Mouse (Mus musculus): ENCODE measurements around the gene Galnt7. TPM values are rescaled to one million over a fixed set of nuclear protein-coding genes. Genes with fewer than 3 reads are reported as not detected.
"Not testable (repeated sequence)": the region's sequence is repeated elsewhere in the genome, so short reads cannot be mapped to it uniquely, and the experiment has no call there.

The Galnt7 gene
- total RNA-seq, 2 experiments from 2014 or later: 13.5 to 13.6 TPM

DNA sequence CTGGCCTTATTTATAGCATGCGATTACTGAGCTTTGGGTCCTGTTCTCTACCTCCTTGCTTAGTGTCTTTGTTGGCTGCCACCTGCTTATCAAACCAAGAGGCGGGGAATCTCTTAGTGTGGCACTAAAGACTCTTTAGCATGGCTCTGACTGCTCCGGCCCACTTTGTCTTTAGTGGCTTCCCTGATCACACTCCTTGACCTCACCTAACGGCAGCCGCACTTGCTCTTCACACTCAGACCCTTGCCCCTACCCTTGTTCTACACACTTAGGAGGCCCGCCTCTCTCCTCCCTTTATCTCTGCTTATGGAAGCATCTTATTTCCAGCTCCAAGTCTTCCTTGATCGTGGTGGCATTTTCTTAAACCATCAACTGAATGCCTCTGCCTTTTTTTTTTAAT lies 114.2 kb downstream of the Galnt7 start:
- DNase-seq: no peak

DNA sequence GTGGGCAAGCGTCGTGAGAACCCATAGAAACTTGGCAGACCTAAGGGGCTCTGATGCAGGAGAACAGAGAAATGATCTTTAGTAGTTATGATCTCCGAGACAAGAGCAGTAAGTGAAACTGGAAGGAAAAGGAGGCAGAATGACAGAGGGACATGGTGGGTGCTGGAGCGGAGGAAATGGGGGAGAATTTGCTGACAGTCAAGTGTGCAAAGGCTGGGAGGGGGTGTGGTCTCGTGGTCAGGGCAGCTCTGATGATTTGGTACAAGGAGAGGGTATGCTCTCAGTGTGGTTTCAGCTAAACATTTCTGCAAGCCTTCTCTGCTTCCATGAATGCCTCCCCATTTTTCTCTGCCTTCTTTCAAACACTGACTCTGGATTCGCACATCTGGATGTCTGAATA lies 116.7 kb downstream of the Galnt7 start:
- DNase-seq: no peak

DNA sequence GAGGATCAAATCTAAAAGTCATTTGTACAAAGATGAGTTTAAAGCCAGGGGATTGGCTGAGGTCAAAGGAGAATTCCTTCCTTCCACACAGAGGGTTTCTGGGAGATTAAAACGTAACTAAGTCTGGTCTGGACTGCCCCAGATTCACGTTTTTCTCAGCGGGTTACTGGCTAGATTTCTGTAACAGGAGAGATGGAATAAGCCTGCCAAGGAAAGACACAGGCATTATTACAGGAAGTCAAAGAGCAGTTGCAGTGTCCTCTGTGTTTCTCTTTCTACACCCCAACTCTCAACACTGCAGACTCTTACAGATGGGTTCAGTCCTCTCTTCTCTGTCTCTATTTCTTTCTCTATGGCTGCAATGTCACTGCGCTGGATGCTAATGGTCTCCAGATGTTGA lies 118.3 kb downstream of the Galnt7 start:
- DNase-seq: no peak

DNA sequence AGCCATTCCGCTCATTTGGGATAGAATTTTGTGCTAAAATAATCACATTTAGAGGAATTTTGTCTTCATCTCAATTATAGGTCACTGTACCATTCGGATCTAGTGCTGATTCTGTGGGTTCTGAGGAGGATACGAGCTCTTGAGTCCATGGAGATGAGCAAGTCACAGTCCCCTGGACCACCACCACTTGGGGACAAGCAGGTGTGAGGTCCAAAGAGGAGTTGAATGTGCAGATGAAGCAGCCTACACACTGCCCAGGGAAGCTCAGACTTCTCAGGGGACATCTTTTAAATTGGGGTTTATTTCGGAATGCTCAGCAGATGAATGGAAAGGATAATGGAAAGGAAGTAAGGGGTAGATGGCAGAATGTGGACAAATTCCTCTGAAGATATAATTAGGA lies 119.7 kb downstream of the Galnt7 start:
- no peak for DNase-seq

DNA sequence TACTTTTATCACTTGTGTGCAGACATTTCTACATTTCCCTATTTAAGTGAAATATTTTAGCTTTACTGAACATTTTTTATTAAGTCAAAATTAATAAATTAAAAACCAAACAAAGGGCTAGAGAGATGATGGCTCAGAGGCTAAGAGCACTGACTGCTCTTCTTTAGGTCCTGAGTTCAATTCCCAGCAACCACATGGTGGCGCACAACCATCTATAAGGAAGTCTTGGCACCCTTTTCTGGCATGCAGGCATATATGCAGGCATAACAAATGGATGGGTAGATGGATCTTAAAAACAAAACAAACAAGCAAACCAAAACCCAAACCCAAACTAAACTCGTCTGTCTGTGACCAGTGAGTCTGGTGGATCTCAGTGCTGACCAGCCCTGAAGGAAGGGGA lies 120.6 kb downstream of the Galnt7 start:
- DNase-seq: no peak

DNA sequence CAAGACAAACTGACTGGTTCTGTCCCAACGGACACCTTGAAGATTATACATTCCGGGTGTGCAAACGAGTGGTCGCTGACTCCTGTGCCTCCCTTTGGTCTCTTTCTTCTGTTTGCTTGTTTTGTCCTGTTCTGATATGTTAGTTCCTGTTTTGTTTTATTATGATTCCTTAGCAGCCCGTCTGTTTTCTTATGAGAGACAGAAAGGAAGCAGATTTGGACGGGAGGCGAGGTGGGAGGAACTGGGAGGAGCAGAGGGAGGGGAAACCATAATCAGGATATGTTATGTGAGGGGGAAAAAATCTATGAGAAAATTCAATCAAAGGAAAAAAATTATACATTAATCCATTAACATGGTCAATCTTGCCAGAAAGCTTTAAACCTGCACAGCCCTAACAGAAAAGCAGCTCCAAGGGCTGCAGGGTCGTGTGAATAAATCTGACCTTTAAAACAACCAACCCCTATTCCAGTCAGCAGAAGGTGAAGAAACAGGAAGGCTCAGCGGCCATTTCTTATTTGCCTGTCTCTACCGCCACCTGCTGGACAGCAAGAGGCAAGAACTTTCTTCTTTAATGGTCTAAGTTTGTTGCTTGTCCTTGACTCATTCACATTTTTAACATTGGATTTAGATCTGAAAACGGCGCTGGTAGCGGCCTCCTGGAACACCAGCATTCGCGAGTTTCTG lies 122.0 kb downstream of the Galnt7 start:
- DNase-seq: peak; percentile 85 to 88

DNA sequence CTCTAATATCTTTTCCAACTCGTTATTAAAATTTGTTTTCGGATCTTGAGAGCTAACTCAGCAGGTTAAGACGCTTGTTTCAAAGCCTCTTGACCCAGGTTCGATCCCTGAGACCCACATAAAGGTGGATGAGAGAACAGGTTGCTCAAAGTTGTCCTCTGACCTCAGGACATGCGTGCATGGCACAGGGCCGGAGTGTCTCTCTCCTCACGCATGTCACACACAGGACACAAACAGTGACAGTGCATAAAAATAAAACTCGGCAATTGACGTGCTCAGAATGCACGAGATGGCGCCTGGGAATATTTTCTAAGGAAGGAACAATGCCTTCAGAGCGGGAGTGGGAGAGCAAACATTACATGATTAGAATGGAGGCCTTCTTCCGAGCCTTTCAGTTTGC lies 122.6 kb downstream of the Galnt7 start:
- DNase-seq: no peak

DNA sequence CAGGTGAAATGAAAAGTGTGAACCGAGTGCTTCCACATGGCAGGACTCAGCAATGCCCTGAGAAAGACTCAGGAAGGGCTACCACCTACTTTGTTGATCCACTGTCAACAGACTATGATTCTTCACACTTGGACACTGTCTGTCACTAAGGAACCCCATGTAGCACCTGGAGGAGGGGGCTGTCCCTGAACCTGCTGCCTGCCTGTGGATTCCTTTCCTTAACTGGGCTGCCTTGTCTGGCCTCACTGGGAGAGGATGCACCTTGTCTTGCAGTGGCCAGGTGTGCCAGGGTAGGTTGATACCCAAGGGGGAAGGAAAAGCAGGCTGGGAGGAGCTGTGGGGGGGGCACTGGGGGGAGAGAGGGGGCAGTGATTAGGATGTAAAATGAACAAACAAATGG lies 124.8 kb downstream of the Galnt7 start:
- no peak for DNase-seq

DNA sequence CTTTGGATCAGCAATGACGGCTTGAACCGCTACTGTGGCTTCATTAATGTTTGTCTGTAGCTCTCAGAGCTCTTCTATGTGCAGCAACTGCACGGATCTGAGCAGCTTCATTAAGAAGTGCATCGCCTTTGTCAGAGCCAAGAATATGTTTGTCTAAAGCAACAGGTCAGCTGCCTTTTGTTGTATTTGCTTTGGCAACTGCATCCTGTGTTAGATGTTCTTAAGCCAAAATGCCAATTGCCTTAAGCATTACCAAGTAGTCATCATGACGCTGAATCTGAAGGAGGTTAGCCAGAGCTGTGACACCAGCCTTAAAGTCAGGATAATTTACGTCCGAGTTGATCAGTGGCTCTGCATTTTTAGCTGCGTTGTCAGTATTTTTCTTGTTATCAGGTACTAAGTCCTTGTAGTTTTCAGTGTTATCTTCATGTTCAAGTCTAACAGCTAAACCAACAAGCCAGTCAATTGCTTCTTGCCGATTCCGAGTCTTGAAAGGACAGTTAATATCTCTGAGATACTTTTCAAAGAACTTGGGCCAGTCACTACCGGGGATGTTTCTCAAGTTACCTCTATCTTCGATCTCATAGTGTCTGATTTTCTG lies 132.5 kb downstream of the Galnt7 start:
- no peak for DNase-seq

DNA sequence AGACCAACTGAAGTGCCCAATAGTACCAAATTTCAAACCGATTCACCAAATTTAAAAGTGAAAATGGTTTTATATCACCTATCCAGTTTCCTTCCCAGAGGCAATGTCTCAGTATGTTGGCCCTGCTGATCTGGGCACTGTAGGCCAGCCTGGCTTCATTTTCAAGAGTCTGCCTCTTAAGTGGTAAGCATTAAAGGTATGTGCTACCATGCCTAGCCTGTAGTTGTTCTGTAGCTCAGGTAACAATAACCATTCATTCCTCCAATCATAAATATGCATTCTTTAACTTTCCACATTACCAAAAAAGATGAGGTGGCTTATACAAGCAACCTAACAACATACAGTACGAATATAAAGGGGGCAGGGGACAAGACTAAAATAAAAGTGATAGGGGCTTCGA lies 135.1 kb downstream of the Galnt7 start:
- DNase-seq: no peak

DNA sequence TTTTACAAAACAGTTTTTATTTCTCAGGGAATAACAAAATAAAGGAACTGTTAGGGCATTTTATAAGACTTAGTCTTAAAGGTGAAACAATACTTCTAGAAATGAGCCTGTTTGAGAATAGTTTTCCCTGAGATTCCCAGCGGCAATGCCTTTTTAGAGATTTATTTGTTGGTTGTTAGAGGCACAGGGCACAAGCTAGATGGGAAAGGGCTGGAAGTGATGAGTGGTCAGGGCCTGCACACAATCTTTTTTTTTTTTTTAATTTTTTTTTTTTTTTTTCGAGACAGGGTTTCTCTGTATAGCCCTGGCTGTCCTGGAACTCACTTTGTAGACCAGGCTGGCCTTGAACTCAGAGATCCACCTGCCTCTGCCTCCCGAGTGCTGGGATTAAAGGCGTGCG lies 136.1 kb downstream of the Galnt7 start:
- not testable (repeated sequence) for DNase-seq

DNA sequence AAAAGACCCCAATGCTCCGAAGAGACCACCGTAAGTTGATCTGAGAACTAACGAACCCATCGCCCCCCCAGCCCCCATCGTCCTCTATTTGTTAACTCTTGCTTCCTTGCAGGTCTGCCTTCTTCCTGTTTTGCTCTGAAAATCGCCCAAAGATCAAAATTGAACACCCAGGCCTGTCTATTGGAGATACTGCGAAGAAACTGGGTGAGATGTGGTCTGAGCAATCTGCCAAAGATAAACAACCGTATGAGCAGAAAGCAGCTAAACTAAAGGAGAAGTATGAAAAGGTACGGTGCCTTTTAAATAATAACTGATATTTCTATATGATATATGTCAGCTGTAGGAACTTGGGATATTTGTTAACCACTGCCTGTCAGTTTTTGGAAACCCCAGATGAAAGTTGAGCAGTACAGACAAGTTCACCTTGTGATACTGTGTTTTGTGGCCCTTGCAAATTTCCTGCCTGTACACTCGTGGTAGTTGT lies 139.6 kb downstream of the Galnt7 start:
- not testable (repeated sequence) for DNase-seq

DNA sequence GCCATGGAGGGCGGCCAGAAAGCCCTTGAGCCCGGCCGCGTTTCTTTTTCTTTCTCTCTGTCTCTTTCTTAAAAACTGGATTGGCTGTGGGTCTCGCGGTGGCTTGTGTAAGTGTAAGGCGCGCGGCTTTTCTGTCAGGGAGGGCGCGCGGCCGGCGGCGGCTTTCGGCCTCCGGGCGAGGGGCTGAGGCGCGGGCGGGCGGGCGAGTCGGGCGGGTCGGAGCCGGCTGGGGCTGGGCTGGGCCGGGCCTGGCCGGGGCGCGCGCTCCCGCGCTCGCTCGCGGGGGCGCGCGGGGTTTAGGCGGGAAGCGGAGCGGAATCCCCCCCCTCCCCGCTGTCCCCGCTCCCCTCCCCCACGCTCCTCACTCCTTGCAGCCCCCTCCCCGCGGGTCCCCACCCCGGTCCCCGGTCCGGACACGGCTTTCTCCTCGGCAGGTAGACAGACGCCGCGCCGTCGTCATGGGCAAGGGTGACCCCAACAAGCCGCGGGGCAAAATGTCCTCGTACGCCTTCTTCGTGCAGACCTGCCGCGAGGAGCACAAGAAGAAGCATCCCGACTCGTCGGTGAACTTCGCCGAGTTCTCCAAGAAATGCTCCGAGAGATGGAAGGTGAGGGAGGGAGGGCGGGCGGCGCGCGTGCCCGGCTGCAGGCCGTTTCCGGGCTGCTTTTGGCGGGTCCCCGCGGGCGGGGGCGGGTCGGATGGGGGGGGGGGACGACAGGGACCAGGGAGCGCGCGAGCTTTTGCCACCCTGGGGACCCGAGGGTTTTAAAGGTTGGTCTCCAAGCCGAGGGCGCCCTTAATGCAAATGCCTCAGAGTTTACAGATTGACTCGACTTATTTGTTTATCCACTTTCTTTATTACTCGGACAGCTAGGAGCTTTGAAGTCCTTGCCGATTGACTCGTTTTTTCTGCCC lies 140.4 kb downstream of the Galnt7 start:
- DNase-seq: peak; percentile 43 to 68

DNA sequence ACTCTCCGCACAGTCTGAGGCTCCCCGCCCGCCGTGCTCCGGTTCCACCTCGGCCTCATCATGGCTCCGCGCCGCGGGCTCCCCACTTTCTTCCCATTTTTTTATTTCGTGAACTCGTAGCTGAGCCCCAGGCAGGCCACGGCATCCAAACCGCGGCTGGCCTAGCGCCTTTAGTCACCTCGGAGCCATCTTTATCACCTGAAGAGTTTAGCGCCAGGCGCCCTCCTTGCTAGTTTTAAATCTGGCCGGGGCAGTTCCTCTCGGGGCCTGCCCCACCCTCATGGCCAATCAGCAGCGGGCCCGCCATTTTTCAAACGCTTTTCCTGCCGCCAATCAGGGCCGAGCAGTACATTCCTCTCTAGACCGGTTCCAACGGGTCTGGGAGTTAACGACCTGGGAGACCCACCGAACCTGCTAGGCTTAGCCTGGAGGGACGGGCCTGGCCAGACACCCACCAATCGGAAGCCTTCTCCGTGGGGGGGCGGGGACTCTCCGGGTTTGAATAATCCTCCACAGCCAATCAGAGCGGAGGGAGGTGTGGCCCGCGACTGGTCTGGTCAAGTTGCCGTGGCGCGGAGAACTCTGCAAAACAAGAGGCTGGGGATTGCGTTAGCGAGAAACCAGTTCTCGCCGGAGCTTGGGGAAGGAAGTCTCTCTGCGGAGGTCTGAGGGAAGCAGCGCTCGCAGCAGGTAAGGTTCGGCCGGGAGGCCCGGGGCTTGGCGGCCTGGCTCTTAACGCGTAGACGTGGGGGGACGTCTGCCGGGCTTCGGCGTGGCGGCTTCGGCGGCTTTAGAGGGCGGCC lies 141.3 kb downstream of the Galnt7 start, which contains the start of gene Hmgb2:
Gene Hmgb2 (plus strand): TSS at position 592 of the 803 bp plus-strand sequence.
- peak; percentile 100 for DNase-seq

DNA sequence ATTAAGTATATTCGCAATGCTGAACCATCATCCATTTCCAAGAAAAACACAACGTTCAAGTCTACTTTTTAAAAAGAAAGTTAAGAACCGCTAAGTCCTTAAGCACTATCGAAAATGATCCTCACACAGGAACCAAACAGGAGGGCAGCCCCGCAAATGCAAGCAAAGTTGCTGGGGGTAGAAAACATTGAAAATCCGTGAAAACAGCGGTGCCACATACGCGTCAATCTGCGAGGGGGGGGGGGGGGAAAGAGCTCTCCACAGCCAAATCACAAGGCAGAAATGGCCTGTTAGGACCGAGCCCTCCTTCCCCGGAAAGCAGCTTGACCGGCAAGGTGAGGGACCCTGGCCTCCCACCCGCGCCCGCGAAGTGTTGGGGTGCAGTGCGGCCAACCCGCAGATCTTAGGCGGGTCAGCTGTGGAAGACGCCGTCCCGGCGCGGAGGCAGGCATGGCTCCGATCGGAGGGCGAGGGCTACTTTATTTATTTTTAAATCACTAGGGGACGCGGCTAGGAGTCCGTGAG lies 142.0 kb downstream of the Galnt7 start:
- no peak for DNase-seq

DNA sequence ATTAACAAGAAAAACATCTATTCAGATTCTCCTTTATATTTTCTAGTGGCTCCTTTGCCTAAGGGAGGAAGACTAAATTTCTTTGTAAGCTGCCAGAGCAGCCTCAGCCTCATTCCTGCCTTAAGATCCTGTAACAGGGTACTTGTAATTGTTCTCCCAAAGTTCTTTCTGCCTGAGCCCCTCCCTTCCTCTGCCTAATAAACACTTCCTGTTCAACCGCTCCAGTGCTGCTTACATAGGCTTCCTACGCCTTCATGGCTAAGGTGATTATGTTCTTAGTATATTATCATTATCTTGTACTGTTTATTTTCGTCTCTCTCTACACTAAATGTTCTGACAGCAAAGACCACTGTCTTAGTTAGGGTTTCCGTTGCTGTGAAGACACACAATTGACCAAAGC lies 144.2 kb downstream of the Galnt7 start:
- no peak for DNase-seq

DNA sequence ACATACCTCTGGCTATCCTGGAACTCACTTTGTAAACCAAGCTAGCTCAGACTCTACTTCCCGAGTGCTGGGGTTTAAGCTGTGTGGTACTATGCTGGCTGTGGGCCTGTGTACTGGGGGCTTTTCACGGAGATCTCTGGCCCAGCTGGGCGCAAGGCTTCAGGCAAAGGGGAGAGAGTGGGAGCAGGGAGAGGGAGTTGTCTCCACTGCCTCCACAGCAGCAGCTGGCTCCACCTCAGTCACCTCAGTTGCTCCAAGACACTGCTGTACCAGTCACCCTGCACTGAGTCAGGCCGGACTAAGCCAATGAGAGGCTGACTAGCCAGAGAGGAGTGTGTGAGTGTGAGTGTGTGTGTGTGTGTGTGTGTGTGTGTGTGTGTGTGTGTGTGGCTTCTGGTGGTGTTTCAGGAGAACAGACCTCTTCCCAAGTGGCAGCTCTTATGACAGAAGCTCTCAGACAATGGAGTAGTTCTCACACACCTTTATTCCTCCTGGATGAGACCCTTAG lies 145.2 kb downstream of the Galnt7 start:
- no peak for DNase-seq

DNA sequence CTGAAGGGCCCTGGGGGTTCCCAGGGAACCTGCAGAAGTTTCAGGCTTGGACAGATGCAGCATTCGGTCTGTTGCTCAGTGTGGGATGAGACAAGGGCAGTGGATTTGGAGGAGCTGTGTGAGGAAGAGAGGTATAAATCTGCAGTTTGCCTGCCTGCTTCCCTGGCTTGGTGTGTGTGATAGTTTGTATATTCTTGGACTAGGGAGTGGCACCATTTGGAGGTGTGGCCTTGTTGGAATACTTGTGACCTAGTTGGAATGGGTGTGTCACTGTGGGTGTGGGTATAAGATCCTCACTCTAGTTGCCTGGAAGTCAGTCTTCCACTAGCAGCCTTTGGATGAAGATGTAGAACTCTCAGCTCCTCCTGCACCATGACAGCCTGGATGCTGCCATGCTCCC lies 147.3 kb downstream of the Galnt7 start:
- not testable (repeated sequence) for DNase-seq

DNA sequence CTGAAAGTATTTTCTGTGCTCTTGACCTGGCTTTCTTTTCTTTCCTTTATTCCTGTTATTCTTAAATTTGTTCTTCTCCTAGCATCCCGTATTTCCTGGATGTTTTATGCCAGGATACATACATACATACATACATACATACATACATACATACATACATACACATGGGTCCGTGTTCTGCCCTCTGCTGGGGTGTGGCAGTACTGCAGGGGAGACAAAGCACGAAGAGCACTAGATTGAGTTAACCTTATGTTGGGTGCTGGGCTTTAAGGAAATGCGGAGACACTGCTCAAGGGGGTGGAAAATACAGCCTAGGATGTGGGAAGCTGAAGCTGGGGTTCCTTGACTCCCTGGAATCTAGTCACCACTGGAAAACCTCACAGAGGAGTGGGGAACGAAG lies 149.2 kb downstream of the Galnt7 start:
- peak; percentile 69 to 70 for DNase-seq

DNA sequence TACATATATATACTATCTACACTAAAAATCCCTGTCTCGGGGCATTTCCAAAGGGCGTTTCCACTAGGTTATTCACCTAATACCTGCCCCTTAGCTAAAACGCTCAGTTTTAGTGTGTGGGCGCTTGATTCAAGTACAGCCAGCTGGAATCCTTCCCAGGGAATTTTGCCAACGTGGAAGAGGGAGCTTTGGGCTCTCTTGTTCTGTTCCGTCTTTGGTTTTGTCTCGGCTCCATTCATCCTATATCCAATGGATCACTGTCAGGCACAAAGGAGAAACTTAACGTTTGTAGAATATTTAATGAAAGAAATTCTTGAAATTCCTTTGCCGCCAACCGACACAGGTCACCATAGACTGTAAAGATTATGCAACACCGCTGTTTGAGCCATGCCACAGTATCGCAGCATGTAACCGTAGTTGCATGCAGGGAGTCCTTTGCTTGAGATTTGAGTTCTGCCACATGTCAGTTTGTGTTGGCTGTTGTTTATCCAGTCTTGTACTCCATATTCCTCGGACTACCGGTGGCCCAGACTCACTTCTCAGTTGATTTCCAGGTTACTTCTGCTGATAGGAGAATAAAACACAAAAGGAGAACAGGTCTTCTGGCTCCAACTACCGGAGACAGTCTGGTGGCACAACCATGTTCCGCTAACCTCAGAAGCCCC lies 153.9 kb downstream of the Galnt7 start:
- DNase-seq: peak; percentile 73

DNA sequence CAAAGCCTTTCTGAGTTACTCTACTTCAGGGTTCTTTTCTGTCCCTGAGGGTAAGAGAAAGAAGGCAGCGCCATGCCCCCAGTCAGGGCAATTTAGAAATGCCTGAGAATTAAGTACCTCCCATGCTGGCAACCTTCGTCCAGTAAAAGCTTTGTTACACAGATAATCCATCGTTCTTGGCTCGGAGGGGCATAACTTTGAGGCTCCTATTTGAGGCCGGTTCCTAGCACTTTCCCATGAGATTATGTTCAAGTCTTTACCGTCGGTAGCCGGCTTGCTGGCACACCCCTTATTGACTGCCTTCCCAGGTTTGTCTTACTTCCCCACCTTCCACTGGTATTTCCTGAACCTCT lies 154.4 kb downstream of the Galnt7 start:
- no peak for DNase-seq

Measured in adrenal gland, postnatal 36 days (tissue).